Mouse (Mus musculus) kidney, postnatal 0 days (tissue): Measurements from ENCODE around the gene Prx. TPM values are rescaled to one million over a fixed set of nuclear protein-coding genes. Genes with fewer than 3 reads are reported as not detected.

Experiments
- ATAC-seq: fragments of 200-750 bp; cut with Nextera tagmentation; replicated peaks from 2 replicates; pipeline ENCODE4 v1.8.0; 2017; ENCODE audit warnings: low read depth, moderate number of reproducible peaks, moderate TSS enrichment, moderate library complexity; ENCODE audit not compliant: low FRiP score
- DNase-seq: peaks from one replicate; pipeline ENCODE4 v3.0.0-alpha.2; 2016; ENCODE audit warnings: low spot score
- H3K27ac ChIP-seq: fragments of 300-500 bp; sonication (generic); 2 replicates; pipeline ENCODE4 v1.5.1; 2014; ENCODE audit warnings: mild to moderate bottlenecking
- H3K27me3 ChIP-seq: fragments of 300-500 bp; sonication (generic); 2 replicates; pipeline ENCODE4 v1.6.1; 2014; ENCODE audit warnings: low read length, mixed read lengths; ENCODE audit not compliant: insufficient read depth
- H3K36me3 ChIP-seq: fragments of 300-500 bp; sonication (generic); 2 replicates; pipeline ENCODE4 v1.6.1; 2014; ENCODE audit warnings: low read length, mixed read lengths; ENCODE audit not compliant: insufficient read depth
- H3K4me1 ChIP-seq: fragments of 300-500 bp; sonication (generic); replicated peaks from 2 replicates; pipeline ENCODE4 v1.6.1; 2014; ENCODE audit warnings: antibody characterized with exemption, low read length, mixed read lengths; ENCODE audit not compliant: insufficient read depth
- H3K4me2 ChIP-seq: fragments of 300-500 bp; sonication (generic); 2 replicates; pipeline ENCODE4 v1.6.1; 2014; ENCODE audit warnings: mild to moderate bottlenecking, low read length, moderate library complexity, mixed read lengths
- H3K4me3 ChIP-seq: fragments of 300-500 bp; sonication (generic); replicated peaks from 2 replicates; pipeline ENCODE4 v1.5.1; 2014; ENCODE audit warnings: low read depth, low read length
- H3K9ac ChIP-seq: fragments of 300-500 bp; sonication (generic); 2 replicates; pipeline ENCODE4 v1.6.1; 2014; ENCODE audit warnings: low read depth, low read length
- H3K9me3 ChIP-seq: fragments of 300-500 bp; sonication (generic); replicated peaks from 2 replicates; pipeline ENCODE4 v1.6.1; 2016; ENCODE audit warnings: low read length, inconsistent platforms, mixed read lengths
- CTCF ChIP-seq: IDR thresholded peaks from 2 replicates; pipeline ENCODE4 v1.5.1; 2016; ENCODE audit warnings: antibody characterized with exemption, low read depth, mild to moderate bottlenecking, moderate library complexity
- WGBS: fragments of 180-500 bp; shearing (Covaris S2); extraction: QIAGEN DNeasy Blood & Tissue Kit; methylation state at CpG from one replicate; pipeline ENCODE4 v1.1.7; 2014; 5-methylcytosine and 5-hydroxymethylcytosine counted together
- polyA plus RNA-seq: library from polyadenylated mRNA; unstranded; fragments of >200 nt; fragmentation: Nextera tagmentation; extraction: Ambion mirVana; gene quantifications from 2 replicates; pipeline ENCODE4 v1.2.1, GENCODE M21; 2015

Gene Prx
- polyA plus RNA-seq, 1 experiment from 2014 or later, result 4.1 TPM

DNA sequence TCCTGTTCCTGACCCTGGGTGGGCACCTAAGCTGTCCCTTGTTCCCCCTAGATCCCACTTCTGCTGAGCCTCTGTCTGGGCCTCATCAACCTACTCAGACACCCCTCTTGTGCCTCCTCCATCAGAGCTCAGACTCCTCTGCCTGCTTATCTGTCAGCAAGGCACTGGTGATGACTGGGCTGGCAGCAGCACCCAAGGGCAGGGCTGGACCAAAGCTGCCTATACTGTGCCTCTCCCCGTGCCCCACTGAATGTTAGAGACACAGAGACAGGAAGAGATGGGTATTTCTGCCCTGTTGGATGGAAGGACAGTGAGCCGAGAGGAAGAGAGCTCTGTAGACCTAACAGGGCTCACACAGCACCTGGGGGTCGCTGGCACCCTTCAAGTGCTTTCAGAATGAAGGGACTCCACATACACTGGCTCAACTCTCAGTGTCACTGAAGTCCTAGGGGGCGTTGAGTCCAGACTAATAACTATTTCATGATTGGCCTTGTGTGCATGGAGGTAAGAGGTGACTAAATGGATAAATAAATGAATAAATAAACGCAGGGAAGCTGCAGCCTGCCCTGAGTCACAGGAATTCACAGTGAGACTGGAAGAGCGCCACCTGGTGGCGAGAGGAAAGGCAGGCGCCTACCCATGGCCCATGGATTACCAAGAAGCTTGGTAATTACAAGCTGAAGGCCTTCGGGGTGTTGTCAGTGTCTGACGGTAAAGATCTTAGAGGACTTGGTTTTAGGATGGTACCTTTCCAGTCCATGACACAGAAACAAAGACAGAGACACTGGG is 27.1 kb downstream of the Prx start:
- peak; percentile 95 for TF ChIP-seq CTCF
- no peak overlapping the region for H3K27ac ChIP-seq

GRCm38 (mm10) chr7:27529070-27529469 is 29.9 kb downstream of the Prx start:
- Histone ChIP-seq H3K9ac (no peak overlapping the region), H3K9me3 (no peaks in the 10 kb centered on the region), H3K27me3 (no peaks in the 10 kb centered on the region), H3K27ac (no peak overlapping the region), H3K4me2 (no peak overlapping the region), H3K4me3 (no peak overlapping the region), H3K36me3 (peaks cover 21% of the 10 kb centered on the region), H3K4me1 (no peaks in the 10 kb centered on the region)
- no peak for DNase-seq
- no peak for TF ChIP-seq CTCF
- no peak for ATAC-seq
- 66% methylated on average over 21 of the region's 21 CpGs for WGBS

More for the DNA sequence above, 27.1 kb downstream of the Prx start:
- Histone ChIP-seq H3K4me3 (no peak overlapping the region), H3K36me3 (peaks cover 13% of the 10 kb centered on the region), H3K27me3 (no peaks in the 10 kb centered on the region), H3K4me1 (no peaks in the 10 kb centered on the region), H3K4me2 (no peak overlapping the region), H3K9me3 (no peaks in the 10 kb centered on the region), H3K9ac (no peak overlapping the region)
- DNase-seq, result peak; percentile 91
- ATAC-seq, result peak; percentile 58; the same call in 1 of the 2 replicates
- WGBS, result 25% methylated on average over 10 of the region's 10 CpGs

DNA sequence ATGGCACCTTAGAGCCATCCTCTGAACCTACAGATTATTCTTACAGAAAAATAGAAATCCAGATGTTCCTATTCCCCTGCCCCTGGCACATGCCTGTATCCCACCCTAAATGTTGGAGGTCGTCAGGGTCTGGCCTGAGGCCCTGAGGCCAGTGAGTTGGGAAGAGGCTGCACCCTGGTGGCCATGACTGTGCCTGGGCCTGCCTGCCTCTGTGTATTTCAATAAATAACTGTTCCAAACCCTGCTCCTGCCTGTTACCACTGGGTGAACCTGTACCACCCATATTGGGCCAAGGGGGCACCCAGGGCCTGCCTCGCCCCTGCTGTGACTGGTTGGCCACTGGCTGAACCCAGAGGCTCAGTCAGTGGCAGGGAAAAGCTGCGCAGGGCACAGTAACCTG is 31.8 kb downstream of the Prx start:
- Histone ChIP-seq H3K36me3 (peaks cover 21% of the 10 kb centered on the region), H3K4me3 (no peak overlapping the region), H3K27me3 (no peaks in the 10 kb centered on the region), H3K4me2 (no peak overlapping the region), H3K9ac (no peak overlapping the region), H3K4me1 (no peaks in the 10 kb centered on the region), H3K9me3 (no peaks in the 10 kb centered on the region), H3K27ac (no peak overlapping the region)
- TF ChIP-seq CTCF, result peak; percentile 37; the same call in 1 of the 2 replicates
- ATAC-seq (no peak), DNase-seq (no peak)
- WGBS, result 80% methylated on average over 3 of the region's 3 CpGs

- DNase-seq (no peak), ATAC-seq (no peak)
- no peaks in the 10 kb centered on the region for H3K9me3 ChIP-seq
- no peak overlapping the region for H3K9ac ChIP-seq
- no peak for TF ChIP-seq CTCF
- H3K4me2 ChIP-seq, result no peak overlapping the region
- H3K36me3 ChIP-seq, result peaks cover 21% of the 10 kb centered on the region
- H3K4me1 ChIP-seq, result no peaks in the 10 kb centered on the region
- WGBS, result 87% methylated on average over 10 of the region's 10 CpGs
- no peak overlapping the region for H3K4me3 ChIP-seq
- H3K27ac ChIP-seq, result no peak overlapping the region
- H3K27me3 ChIP-seq, result no peaks in the 10 kb centered on the region
Observed at GRCm38 (mm10) chr7:27531707-27532106, 32.6 kb downstream of the Prx start.

DNA sequence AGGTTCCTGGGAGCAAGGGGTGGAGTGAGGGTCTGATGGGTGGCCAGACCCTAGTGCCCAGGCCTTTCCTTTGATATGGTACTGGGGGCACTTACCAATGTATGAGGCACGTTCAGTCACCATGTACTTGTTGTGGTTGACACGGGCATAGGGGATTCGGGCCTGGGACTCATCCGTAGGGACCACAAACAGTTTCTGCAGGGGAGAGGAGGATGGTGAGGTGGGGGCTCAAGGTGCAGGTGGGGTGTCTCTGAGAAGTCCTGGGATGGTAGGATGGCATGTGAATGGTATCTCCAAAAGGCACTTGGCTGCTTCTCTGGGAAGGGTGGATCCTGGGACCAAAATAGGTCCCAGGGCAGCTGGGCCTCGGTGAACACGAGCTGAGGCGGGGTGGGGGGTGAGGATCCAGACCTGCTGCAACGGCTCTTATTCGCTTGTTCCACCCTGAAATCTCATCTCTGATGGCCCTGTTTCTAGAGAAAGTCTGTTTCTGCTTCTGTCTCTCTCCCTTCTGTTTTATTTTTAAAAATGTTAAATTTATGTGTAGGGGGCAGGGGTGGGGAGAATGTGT is 33.4 kb downstream of the Prx start:
- Histone ChIP-seq H3K27ac (no peak overlapping the region), H3K27me3 (no peaks in the 10 kb centered on the region), H3K36me3 (peaks cover 26% of the 10 kb centered on the region), H3K9ac (no peak overlapping the region), H3K4me3 (no peak overlapping the region), H3K4me2 (no peak overlapping the region), H3K9me3 (no peaks in the 10 kb centered on the region), H3K4me1 (no peaks in the 10 kb centered on the region)
- DNase-seq (no peak), ATAC-seq (no peak)
- WGBS, result 89% methylated on average over 9 of the region's 9 CpGs
- TF ChIP-seq CTCF, result no peak

DNA sequence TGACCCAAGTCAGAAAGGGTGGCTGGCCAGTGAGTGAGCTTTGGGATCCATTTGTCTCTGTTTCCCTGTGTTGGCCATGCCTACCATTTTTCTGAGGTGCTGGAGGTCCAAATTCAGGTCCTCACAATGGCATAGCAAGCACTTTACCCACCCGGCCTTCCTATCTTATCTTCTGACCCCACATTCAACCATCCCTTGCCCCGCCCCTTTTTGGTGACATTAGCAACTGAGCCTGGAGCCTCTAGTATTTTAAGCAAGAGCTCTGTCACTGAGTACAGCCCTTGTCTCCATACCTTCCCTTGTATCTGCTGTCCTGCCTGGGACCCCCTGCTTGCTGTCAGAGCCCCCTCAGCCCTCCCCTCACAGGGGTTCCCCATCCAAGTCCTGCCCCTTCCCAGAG is 36.3 kb downstream of the Prx start:
- Histone ChIP-seq H3K4me2 (no peak overlapping the region), H3K27ac (no peak overlapping the region), H3K4me3 (no peak overlapping the region), H3K4me1 (no peaks in the 10 kb centered on the region), H3K27me3 (no peaks in the 10 kb centered on the region), H3K9ac (no peak overlapping the region), H3K36me3 (peaks cover 20% of the 10 kb centered on the region), H3K9me3 (no peaks in the 10 kb centered on the region)
- no peak for TF ChIP-seq CTCF
- 81% methylated on average over 2 of the region's 2 CpGs for WGBS
- DNase-seq, result no peak
- ATAC-seq, result no peak
